Mouse (Mus musculus): ENCODE measurements at regions not wholly inside any gene's neighbourhood (a gene's known extent, or its start where the extent isn't known, plus 50 kb on each side); places are given as distances from the start of the nearest gene placed in this dataset.

DNA sequence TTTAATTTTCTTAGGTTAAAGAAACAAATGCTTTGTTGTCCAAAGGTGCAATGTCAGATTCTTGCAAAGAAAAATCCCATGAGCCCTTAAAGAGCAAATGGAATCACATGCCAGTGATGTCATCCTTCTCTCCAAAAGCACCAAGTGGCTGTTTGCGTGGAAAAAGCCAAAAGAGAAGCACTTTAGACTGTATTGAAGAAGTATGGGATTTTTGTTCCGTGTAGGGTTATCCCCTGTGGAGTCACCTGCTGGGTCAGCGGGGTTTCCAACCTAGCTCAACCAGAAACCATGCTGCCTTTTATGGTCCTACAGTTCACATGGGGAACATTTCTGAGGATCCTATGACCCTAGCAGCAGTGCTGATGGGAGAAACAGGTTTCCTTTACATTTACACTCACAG lies 1213.5 kb upstream of the Lrrc6 start:
- TF ChIP-seq EP300 (IDR thresholded peaks at IDR 0.05) (no peak), CTCF (IDR thresholded peaks at IDR 0.05) (no peak)

Data from lung, postnatal 0 days (tissue).